Mouse (Mus musculus) heart, postnatal 0 days (tissue): Measurements from ENCODE around the gene Grik4.

Experiments
- CTCF ChIP-seq: IDR thresholded peaks from 2 replicates; pipeline ENCODE4 v1.5.1; 2016; ENCODE audit warnings: antibody characterized with exemption, control low read depth, low read depth
- EP300 ChIP-seq: IDR thresholded peaks from 2 replicates; pipeline ENCODE4 v1.6.1; 2016; ENCODE audit warnings: antibody characterized with exemption, low read depth

- TF ChIP-seq CTCF: no peak
- TF ChIP-seq EP300: no peak
These were observed 58.7 kb downstream of the Grik4 start for GRCm38 (mm10) chr9:42885566-42885965.
